Mouse (Mus musculus) limb, embryonic 11.5 days (tissue): Measurements from ENCODE around the gene Dpf3. TPM values are rescaled to one million over a fixed set of nuclear protein-coding genes. Genes with fewer than 3 reads are reported as not detected.
A peak's percentile ranks its signal among the peaks of the same experiment; 100 is the strongest.

Experiments
- ATAC-seq: fragments of 200-750 bp; cut with Nextera tagmentation; 2 replicates; pipeline ENCODE4 v1.8.0; 2017; ENCODE audit warnings: low read depth; ENCODE audit not compliant: insufficient number of reproducible peaks, low FRiP score, low TSS enrichment
- DNase-seq: peaks from one replicate; pipeline ENCODE4 v3.0.0-alpha.2; 2015; ENCODE audit warnings: low spot score
- H3K27ac ChIP-seq: fragments of 300-500 bp; sonication (generic); replicated peaks from 2 replicates; pipeline ENCODE4 v1.5.1; 2014; ENCODE audit warnings: low read depth, mild to moderate bottlenecking, low read length
- H3K27me3 ChIP-seq: fragments of 300-500 bp; sonication (generic); 2 replicates; pipeline ENCODE4 v1.6.1; 2014; ENCODE audit warnings: mild to moderate bottlenecking, low read length, mixed read lengths; ENCODE audit not compliant: control insufficient read depth, insufficient read depth
- H3K36me3 ChIP-seq: fragments of 300-500 bp; sonication (generic); 2 replicates; pipeline ENCODE4 v1.6.1; 2014; ENCODE audit warnings: mild to moderate bottlenecking, low read length, moderate library complexity, mixed read lengths; ENCODE audit not compliant: control insufficient read depth, insufficient read depth
- H3K4me1 ChIP-seq: fragments of 300-500 bp; sonication (generic); 2 replicates; pipeline ENCODE4 v1.6.1; 2014; ENCODE audit warnings: low read length, mixed read lengths; ENCODE audit not compliant: control insufficient read depth, insufficient read depth
- H3K4me2 ChIP-seq: fragments of 300-500 bp; sonication (generic); 2 replicates; pipeline ENCODE4 v1.6.1; 2014; ENCODE audit warnings: low read depth, mild to moderate bottlenecking, moderate library complexity; ENCODE audit not compliant: severe bottlenecking
- H3K4me3 ChIP-seq: fragments of 300-500 bp; sonication (generic); 2 replicates; pipeline ENCODE4 v1.5.1; 2014; ENCODE audit warnings: low read depth, low read length
- H3K9ac ChIP-seq: fragments of 300-500 bp; sonication (generic); 2 replicates; pipeline ENCODE4 v1.6.1; 2014; ENCODE audit warnings: mild to moderate bottlenecking, low read length
- H3K9me3 ChIP-seq: fragments of 300-500 bp; sonication (generic); 2 replicates; pipeline ENCODE4 v1.6.1; 2016; ENCODE audit warnings: low read length; ENCODE audit not compliant: control insufficient read depth
- WGBS: fragments of 180-500 bp; shearing (Covaris S2); extraction: QIAGEN DNeasy Blood & Tissue Kit; methylation state at CpG from one replicate; pipeline ENCODE4 v1.1.7; 2014; 5-methylcytosine and 5-hydroxymethylcytosine counted together
- polyA plus RNA-seq: library from polyadenylated mRNA; unstranded; fragments of >200 nt; fragmentation: Nextera tagmentation; extraction: Ambion mirVana; gene quantifications from 2 replicates; pipeline ENCODE4 v1.2.1, GENCODE M21; 2014

Dpf3 gene
- polyA plus RNA-seq, 1 experiment from 2014 or later = 3.6 TPM

- Histone ChIP-seq H3K4me2 (no peak overlapping the region), H3K9me3 (no peaks in the 10 kb centered on the region), H3K36me3 (no peaks in the 10 kb centered on the region), H3K4me1 (no peaks in the 10 kb centered on the region), H3K27me3 (no peaks in the 10 kb centered on the region), H3K4me3 (no peak overlapping the region), H3K27ac (no peak overlapping the region), H3K9ac (no peak overlapping the region)
- no peak for DNase-seq
- WGBS = 86% methylated on average over 9 of the region's 9 CpGs
- no peak for ATAC-seq
Measured at GRCm38 (mm10) chr12:83312818-83313217, 174.7 kb downstream of the Dpf3 start.

GRCm38 (mm10) chr12:83310567-83310966, 176.9 kb downstream of the Dpf3 start:
- Histone ChIP-seq H3K4me1 (no peaks in the 10 kb centered on the region), H3K4me3 (no peak overlapping the region), H3K27me3 (no peaks in the 10 kb centered on the region), H3K27ac (no peak overlapping the region), H3K9ac (no peak overlapping the region), H3K9me3 (no peaks in the 10 kb centered on the region), H3K4me2 (no peak overlapping the region), H3K36me3 (no peaks in the 10 kb centered on the region)
- 42% methylated on average over 11 of the region's 11 CpGs for WGBS
- ATAC-seq = no peak
- DNase-seq = no peak

- DNase-seq = no peak
- Histone ChIP-seq H3K27me3 (no peaks in the 10 kb centered on the region), H3K36me3 (no peaks in the 10 kb centered on the region), H3K9ac (no peak overlapping the region), H3K27ac (no peak overlapping the region), H3K9me3 (no peaks in the 10 kb centered on the region), H3K4me2 (no peak overlapping the region), H3K4me1 (no peaks in the 10 kb centered on the region), H3K4me3 (no peak overlapping the region)
- ATAC-seq = no peak
- 78% methylated on average over 11 of the region's 11 CpGs for WGBS
Measured at GRCm38 (mm10) chr12:83309031-83309804, 178.3 kb downstream of the Dpf3 start.

- no peak overlapping the region for H3K4me2 ChIP-seq
- ATAC-seq (no peak), DNase-seq (no peak)
- H3K27me3 ChIP-seq = no peaks in the 10 kb centered on the region
- H3K36me3 ChIP-seq = no peaks in the 10 kb centered on the region
- no peak overlapping the region for H3K27ac ChIP-seq
- H3K4me1 ChIP-seq = no peaks in the 10 kb centered on the region
- 69% methylated on average over 4 of the region's 4 CpGs for WGBS
- H3K4me3 ChIP-seq = no peak overlapping the region
- H3K9ac ChIP-seq = no peak overlapping the region
- H3K9me3 ChIP-seq = no peaks in the 10 kb centered on the region
Measured at GRCm38 (mm10) chr12:83308627-83309026, 178.9 kb downstream of the Dpf3 start.

GRCm38 (mm10) chr12:83303221-83303620, 184.3 kb downstream of the Dpf3 start:
- Histone ChIP-seq H3K27ac (no peak overlapping the region), H3K27me3 (no peaks in the 10 kb centered on the region), H3K4me3 (no peak overlapping the region), H3K36me3 (no peaks in the 10 kb centered on the region), H3K9ac (no peak overlapping the region), H3K4me2 (no peak overlapping the region), H3K4me1 (peaks cover 3% of the 10 kb centered on the region; the same call in 1 of the 2 replicates), H3K9me3 (no peaks in the 10 kb centered on the region)
- no peak for ATAC-seq
- WGBS = 73% methylated on average over 6 of the region's 6 CpGs
- DNase-seq = no peak

GRCm38 (mm10) chr12:83302320-83303153, 185.0 kb downstream of the Dpf3 start:
- Histone ChIP-seq H3K9ac (no peak overlapping the region), H3K4me3 (no peak overlapping the region), H3K27ac (no peak overlapping the region), H3K9me3 (no peaks in the 10 kb centered on the region), H3K36me3 (no peaks in the 10 kb centered on the region), H3K4me1 (peaks cover 3% of the 10 kb centered on the region; the same call in 1 of the 2 replicates), H3K27me3 (no peaks in the 10 kb centered on the region), H3K4me2 (no peak overlapping the region)
- DNase-seq = no peak
- whole genome bisulfite sequencing = 37% methylated on average over 18 of the region's 18 CpGs
- ATAC-seq = peak; percentile 31; the same call in 1 of the 2 replicates

GRCm38 (mm10) chr12:83301616-83302319, 185.7 kb downstream of the Dpf3 start:
- no peaks in the 10 kb centered on the region for H3K9me3 ChIP-seq
- H3K27me3 ChIP-seq = no peaks in the 10 kb centered on the region
- 79% methylated on average over 18 of the region's 18 CpGs for WGBS
- no peak for ATAC-seq
- H3K4me1 ChIP-seq = peaks cover 3% of the 10 kb centered on the region; the same call in 1 of the 2 replicates
- no peak overlapping the region for H3K4me2 ChIP-seq
- no peak overlapping the region for H3K27ac ChIP-seq
- H3K36me3 ChIP-seq = no peaks in the 10 kb centered on the region
- no peak overlapping the region for H3K9ac ChIP-seq
- no peak for DNase-seq
- no peak overlapping the region for H3K4me3 ChIP-seq

- H3K9ac ChIP-seq = no peak overlapping the region
- ATAC-seq (no peak), DNase-seq (no peak)
- 83% methylated on average over 5 of the region's 5 CpGs for WGBS
- H3K4me3 ChIP-seq = no peak overlapping the region
- no peaks in the 10 kb centered on the region for H3K27me3 ChIP-seq
- H3K27ac ChIP-seq = no peak overlapping the region
- no peaks in the 10 kb centered on the region for H3K9me3 ChIP-seq
- H3K36me3 ChIP-seq = no peaks in the 10 kb centered on the region
- H3K4me1 ChIP-seq = peaks cover 3% of the 10 kb centered on the region; the same call in 1 of the 2 replicates
- no peak overlapping the region for H3K4me2 ChIP-seq
Measured at GRCm38 (mm10) chr12:83298358-83298757, 189.2 kb downstream of the Dpf3 start.
